Mouse (Mus musculus) hindbrain, embryonic 16.5 days (tissue): ENCODE data around the gene Fam213a. TPM values are rescaled to one million over a fixed set of nuclear protein-coding genes. Genes with fewer than 3 reads are reported as not detected.
"Not testable (repeated sequence)": the region's sequence is repeated elsewhere in the genome, so short reads cannot be mapped to it uniquely, and the experiment has no call there.

Experiments used
- ATAC-seq: fragments of 200-750 bp; cut with Nextera tagmentation; 2 replicates; pipeline ENCODE4 v1.8.0; 2017; ENCODE audit warnings: moderate TSS enrichment, moderate library complexity
- H3K27ac ChIP-seq: fragments of 300-500 bp; sonication (generic); 2 replicates; pipeline ENCODE4 v1.5.1; 2014; ENCODE audit warnings: low read depth, mild to moderate bottlenecking, control low read depth, low read length, moderate library complexity
- H3K27me3 ChIP-seq: fragments of 300-500 bp; sonication (generic); replicated peaks from 2 replicates; pipeline ENCODE4 v1.6.1; 2014; ENCODE audit warnings: low read length; ENCODE audit not compliant: control insufficient read depth, insufficient read depth
- H3K36me3 ChIP-seq: fragments of 300-500 bp; sonication (generic); 2 replicates; pipeline ENCODE4 v1.6.1; 2014; ENCODE audit warnings: mild to moderate bottlenecking, low read length, moderate library complexity, mixed read lengths; ENCODE audit not compliant: control insufficient read depth, insufficient read depth
- H3K4me1 ChIP-seq: fragments of 300-500 bp; sonication (generic); 2 replicates; pipeline ENCODE4 v1.6.1; 2014; ENCODE audit warnings: low read depth, low read length; ENCODE audit not compliant: control insufficient read depth, insufficient read depth
- H3K4me2 ChIP-seq: fragments of 300-500 bp; sonication (generic); 2 replicates; pipeline ENCODE4 v1.6.1; 2014; ENCODE audit warnings: mild to moderate bottlenecking, low read length, control low read depth, moderate library complexity
- H3K4me3 ChIP-seq: fragments of 300-500 bp; sonication (generic); 2 replicates; pipeline ENCODE4 v1.5.1; 2014; ENCODE audit warnings: mild to moderate bottlenecking, low read length, control low read depth, moderate library complexity
- H3K9ac ChIP-seq: fragments of 300-500 bp; sonication (generic); 2 replicates; pipeline ENCODE4 v1.6.1; 2014; ENCODE audit warnings: low read depth, mild to moderate bottlenecking, control low read depth, low read length, moderate library complexity
- H3K9me3 ChIP-seq: fragments of 300-500 bp; sonication (generic); 2 replicates; pipeline ENCODE4 v1.6.1; 2014; ENCODE audit warnings: mild to moderate bottlenecking, low read length, moderate library complexity; ENCODE audit not compliant: control insufficient read depth
- WGBS: fragments of 180-500 bp; shearing (Covaris S2); extraction: QIAGEN DNeasy Blood & Tissue Kit; methylation state at CpG from one replicate; pipeline ENCODE4 v1.1.7; 2014; 5-methylcytosine and 5-hydroxymethylcytosine counted together
- polyA plus RNA-seq: library from polyadenylated mRNA; unstranded; fragments of >200 nt; fragmentation: Nextera tagmentation; extraction: Ambion mirVana; gene quantifications from 2 replicates; pipeline ENCODE4 v1.2.1, GENCODE M21; 2015

Fam213a gene
- polyA plus RNA-seq = 110 and 123 TPM in 2 replicates

GRCm38 (mm10) chr14:41013630-41014613 lies at the start of gene Fam213a:
Gene Fam213a (minus strand): TSS chr14:41013788.
- peak within 1 kb of the TSS; percentile 74 for H3K4me3 ChIP-seq
- peak within 1 kb of the TSS; percentile 89 for H3K9ac ChIP-seq
- peak within 1 kb of the TSS; percentile 89 for H3K4me2 ChIP-seq
- peaks cover 15% of the 10 kb centered on the region for H3K4me1 ChIP-seq
- peak within 1 kb of the TSS; percentile 88 for H3K27ac ChIP-seq
- H3K27me3 ChIP-seq = no peaks in the 10 kb centered on the region
- H3K36me3 ChIP-seq = no peaks in the 10 kb centered on the region
- peak; percentile 99 for ATAC-seq
- WGBS = 3% methylated on average over 32 of the region's 32 CpGs
- no peaks in the 10 kb centered on the region for H3K9me3 ChIP-seq

GRCm38 (mm10) chr14:41053190-41053589 lies 39.6 kb upstream of the Fam213a start:
- H3K9ac ChIP-seq, H3K4me1 ChIP-seq, H3K9me3 ChIP-seq, H3K27ac ChIP-seq, H3K36me3 ChIP-seq, H3K4me2 ChIP-seq, ATAC-seq, H3K4me3 ChIP-seq, H3K27me3 ChIP-seq: not testable (repeated sequence)
- WGBS = 60% methylated on average over 3 of the region's 4 CpGs

DNA sequence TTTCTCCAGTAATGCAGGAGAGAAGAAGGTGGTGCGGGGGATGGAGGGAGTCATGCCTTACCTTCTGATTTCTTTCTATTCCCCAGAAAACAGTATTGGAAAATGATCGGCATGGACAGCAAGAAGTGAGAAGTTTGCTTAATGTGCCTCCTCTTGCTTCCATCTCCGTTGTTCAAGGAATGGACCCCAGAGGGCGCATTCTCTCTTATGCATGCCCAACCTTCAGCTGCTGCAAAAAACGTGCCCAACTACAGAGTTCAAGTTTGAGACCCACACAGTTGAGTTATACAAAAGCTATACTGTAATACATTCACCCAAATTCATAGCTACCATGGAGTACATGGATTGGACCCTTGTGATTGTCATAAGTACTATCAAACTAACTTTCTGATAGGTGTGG lies 38.9 kb upstream of the Fam213a start:
- Histone ChIP-seq H3K9me3 (no peaks in the 10 kb centered on the region), H3K9ac (no peak overlapping the region), H3K4me1 (no peaks in the 10 kb centered on the region), H3K4me2 (no peak overlapping the region), H3K36me3 (no peaks in the 10 kb centered on the region), H3K4me3 (no peak overlapping the region), H3K27me3 (no peaks in the 10 kb centered on the region), H3K27ac (no peak overlapping the region)
- ATAC-seq = no peak
- 78% methylated on average over 5 of the region's 5 CpGs for WGBS

DNA sequence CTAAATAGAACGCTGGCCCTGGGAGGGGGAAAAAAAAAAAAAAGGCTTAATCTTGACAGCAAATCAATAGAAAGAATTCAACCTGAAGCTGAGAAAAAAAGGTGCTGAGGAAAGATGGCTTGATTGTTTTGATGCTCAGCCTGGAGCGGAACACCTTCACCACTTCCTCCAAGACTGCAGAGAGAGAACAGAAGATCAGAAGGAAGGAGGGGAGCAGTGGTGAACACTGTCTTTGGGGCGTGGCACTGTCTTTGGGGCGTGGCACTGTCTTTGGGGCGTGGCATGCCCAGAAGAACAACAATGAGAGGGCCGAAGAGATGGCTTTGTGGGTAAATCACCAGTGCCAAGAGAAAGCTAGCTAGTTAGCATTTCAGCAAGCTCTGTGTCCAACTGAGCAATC lies 36.9 kb upstream of the Fam213a start:
- H3K9ac ChIP-seq = no peak overlapping the region
- no peak overlapping the region for H3K4me3 ChIP-seq
- no peaks in the 10 kb centered on the region for H3K36me3 ChIP-seq
- ATAC-seq = no peak
- WGBS = 75% methylated on average over 6 of the region's 6 CpGs
- H3K4me2 ChIP-seq = no peak overlapping the region
- H3K9me3 ChIP-seq = no peaks in the 10 kb centered on the region
- no peaks in the 10 kb centered on the region for H3K4me1 ChIP-seq
- H3K27ac ChIP-seq = no peak overlapping the region
- no peaks in the 10 kb centered on the region for H3K27me3 ChIP-seq

GRCm38 (mm10) chr14:41047402-41047801 lies 33.8 kb upstream of the Fam213a start:
- H3K27me3 ChIP-seq = no peaks in the 10 kb centered on the region
- no peak overlapping the region for H3K4me2 ChIP-seq
- no peak overlapping the region for H3K4me3 ChIP-seq
- no peaks in the 10 kb centered on the region for H3K36me3 ChIP-seq
- no peak overlapping the region for H3K27ac ChIP-seq
- H3K9me3 ChIP-seq = no peaks in the 10 kb centered on the region
- ATAC-seq = no peak
- H3K4me1 ChIP-seq = no peaks in the 10 kb centered on the region
- WGBS = 68% methylated on average over 2 of the region's 2 CpGs
- no peak overlapping the region for H3K9ac ChIP-seq

GRCm38 (mm10) chr14:41035146-41035798 lies 21.7 kb upstream of the Fam213a start:
- Histone ChIP-seq H3K4me2 (no peak overlapping the region), H3K4me1 (no peaks in the 10 kb centered on the region), H3K27me3 (no peaks in the 10 kb centered on the region), H3K9ac (no peak overlapping the region), H3K36me3 (no peaks in the 10 kb centered on the region), H3K27ac (no peak overlapping the region), H3K9me3 (no peaks in the 10 kb centered on the region), H3K4me3 (no peak overlapping the region)
- WGBS = 35% methylated on average over 6 of the region's 6 CpGs
- peak; percentile 67 for ATAC-seq

DNA sequence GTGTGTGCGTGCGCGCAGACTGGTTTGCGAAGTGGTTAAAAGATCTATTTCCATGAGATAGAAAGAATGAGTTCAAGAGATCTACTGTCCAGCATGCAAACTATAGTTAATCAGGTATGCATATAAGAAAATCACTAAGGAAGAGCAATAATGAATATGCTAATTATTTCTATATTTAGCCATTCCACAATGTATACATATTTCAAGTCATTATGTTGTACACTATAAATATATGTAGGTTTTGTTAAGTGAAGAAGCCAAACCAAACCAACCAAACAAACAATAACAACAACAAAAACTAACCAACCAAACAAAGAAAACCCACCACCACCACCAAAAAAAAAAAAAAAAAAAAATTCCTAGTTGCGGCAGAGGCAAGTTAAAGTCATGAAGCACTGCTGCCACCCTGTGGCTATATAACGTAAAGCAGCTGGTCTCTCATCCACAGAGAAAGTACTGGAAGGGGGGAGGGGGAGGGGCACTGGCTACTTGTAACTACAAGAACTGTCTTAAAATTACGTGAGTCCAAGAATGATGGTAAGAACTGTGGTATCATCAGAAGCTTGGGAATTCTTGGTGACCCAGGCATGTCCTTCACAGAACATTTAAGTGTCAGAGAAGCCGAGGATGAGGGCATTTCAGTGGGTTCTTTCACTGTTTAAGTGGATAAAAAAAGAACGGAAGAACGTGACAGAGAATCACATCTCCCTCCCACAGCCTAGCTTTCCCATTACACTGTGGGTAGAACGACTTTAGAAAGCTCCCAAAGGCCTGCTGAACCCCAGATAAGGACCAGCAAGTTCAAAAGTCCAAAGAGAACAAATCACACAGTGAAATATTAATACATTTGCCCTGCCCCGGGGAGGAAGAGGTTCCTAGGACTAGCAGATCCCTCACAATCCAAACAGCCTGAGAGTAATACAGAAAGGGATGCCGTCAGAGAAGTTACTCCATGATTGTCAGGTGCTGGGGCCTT lies 19.8 kb upstream of the Fam213a start:
- no peak overlapping the region for H3K4me2 ChIP-seq
- H3K4me3 ChIP-seq = no peak overlapping the region
- no peaks in the 10 kb centered on the region for H3K4me1 ChIP-seq
- peak; percentile 56 for ATAC-seq
- no peaks in the 10 kb centered on the region for H3K27me3 ChIP-seq
- no peaks in the 10 kb centered on the region for H3K9me3 ChIP-seq
- WGBS = 57% methylated on average over 13 of the region's 13 CpGs
- no peak overlapping the region for H3K9ac ChIP-seq
- no peak overlapping the region for H3K27ac ChIP-seq
- H3K36me3 ChIP-seq = no peaks in the 10 kb centered on the region

DNA sequence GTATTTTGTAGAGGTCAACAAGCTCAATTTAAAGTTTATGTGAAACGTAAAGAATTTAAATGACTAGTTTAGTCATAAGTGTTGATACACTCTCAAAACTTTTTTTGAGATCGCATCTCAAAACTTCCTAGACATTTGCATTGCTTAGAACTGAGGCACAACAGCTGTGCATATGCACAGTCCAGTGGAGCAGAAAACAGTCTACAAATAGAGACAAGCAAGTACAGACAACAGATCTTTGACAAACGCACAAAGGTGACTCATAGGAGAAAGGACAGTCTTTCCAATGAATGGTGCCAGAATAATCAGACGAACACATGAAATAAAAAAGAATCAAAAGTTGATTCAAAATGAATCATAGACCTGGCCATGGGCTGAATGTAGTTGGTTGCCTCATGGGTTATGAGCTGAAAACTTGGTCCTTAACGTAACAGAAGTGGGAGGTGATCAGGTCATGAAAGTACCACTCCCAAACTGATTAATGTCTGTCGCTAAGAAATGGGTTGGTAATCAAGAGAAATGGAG lies 17.5 kb upstream of the Fam213a start:
- H3K27ac ChIP-seq = no peak overlapping the region
- H3K27me3 ChIP-seq = no peaks in the 10 kb centered on the region
- no peak overlapping the region for H3K4me3 ChIP-seq
- H3K4me2 ChIP-seq = no peak overlapping the region
- no peaks in the 10 kb centered on the region for H3K36me3 ChIP-seq
- ATAC-seq = no peak
- no peak overlapping the region for H3K9ac ChIP-seq
- H3K9me3 ChIP-seq = no peaks in the 10 kb centered on the region
- no peaks in the 10 kb centered on the region for H3K4me1 ChIP-seq
- 87% methylated on average over 6 of the region's 6 CpGs for WGBS
